Mouse (Mus musculus): ENCODE data around the gene Gm17949. TPM values are rescaled to one million over a fixed set of nuclear protein-coding genes. Genes with fewer than 3 reads are reported as not detected.

Gm17949 gene
- polyA plus RNA-seq, 1 experiment, result 0.08 TPM

GRCm38 (mm10) chr17:57012245-57012795, 1.1 kb downstream of the Gm17949 start:
- H3K27me3 ChIP-seq (ENCODE audit: control insufficient read depth, insufficient read depth, low read length), result no peaks in the 10 kb centered on the region
- H3K27ac ChIP-seq (ENCODE audit: control insufficient read depth, insufficient read depth, low read length), result peak overlapping the region; percentile 37
- TF ChIP-seq CTCF (IDR thresholded peaks at IDR 0.05; ENCODE audit: borderline replicate concordance, control insufficient read depth, extremely low read depth, insufficient read depth, low read length, poor library complexity) (no peak), POLR2A (IDR thresholded peaks at IDR 0.05; ENCODE audit: control insufficient read depth, extremely low read depth, insufficient read depth, low read length, poor library complexity) (no peak)
- DNase-seq, result no peak
- peaks cover 8% of the 10 kb centered on the region for H3K4me1 ChIP-seq (replicated peaks; ENCODE audit: control insufficient read depth, insufficient read depth, low read length)
- 91% methylated on average over 13 of the region's 13 CpGs for WGBS
- no peak overlapping the region for H3K4me3 ChIP-seq (ENCODE audit: control insufficient read depth, insufficient read depth, low read length)
- H3K36me3 ChIP-seq (ENCODE audit: control insufficient read depth, insufficient read depth, low read length), result peaks cover 6% of the 10 kb centered on the region

DNA sequence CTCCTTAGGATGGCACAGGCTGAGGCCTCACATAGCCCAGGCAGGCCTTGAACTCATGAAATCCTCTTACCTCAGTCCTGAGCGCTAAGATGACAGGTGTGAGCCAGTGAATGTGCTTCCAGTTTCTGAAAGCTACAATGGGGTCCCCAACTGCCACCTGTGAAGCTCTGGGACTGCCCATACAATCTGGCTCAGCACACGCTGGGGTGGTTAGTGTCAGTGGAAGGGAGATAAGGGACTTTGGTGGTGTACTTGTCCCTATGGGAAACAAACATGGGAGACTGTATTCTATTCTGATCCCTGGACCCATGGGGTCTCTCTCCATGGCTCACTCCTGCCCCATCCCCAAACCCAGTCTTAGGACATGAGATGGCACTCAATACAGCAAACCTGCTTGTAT, 8.4 kb downstream of the Gm17949 start:
- Histone ChIP-seq H3K4me3 (ENCODE audit: control insufficient read depth, insufficient read depth, low read length) (no peak overlapping the region), H3K27me3 (ENCODE audit: control insufficient read depth, insufficient read depth, low read length) (no peaks in the 10 kb centered on the region), H3K36me3 (ENCODE audit: control insufficient read depth, insufficient read depth, low read length) (peaks cover 37% of the 10 kb centered on the region), H3K27ac (ENCODE audit: control insufficient read depth, insufficient read depth, low read length) (no peak overlapping the region), H3K4me1 (replicated peaks; ENCODE audit: control insufficient read depth, insufficient read depth, low read length) (no peaks in the 10 kb centered on the region)
- WGBS, result 98% methylated on average over 2 of the region's 2 CpGs
- no peak for DNase-seq
- TF ChIP-seq CTCF (IDR thresholded peaks at IDR 0.05; ENCODE audit: borderline replicate concordance, control insufficient read depth, extremely low read depth, insufficient read depth, low read length, poor library complexity) (no peak), POLR2A (IDR thresholded peaks at IDR 0.05; ENCODE audit: control insufficient read depth, extremely low read depth, insufficient read depth, low read length, poor library complexity) (no peak)

- H3K4me1 ChIP-seq (replicated peaks; ENCODE audit: control insufficient read depth, insufficient read depth, low read length), result no peaks in the 10 kb centered on the region
- no peak for TF ChIP-seq POLR2A (IDR thresholded peaks at IDR 0.05; ENCODE audit: control insufficient read depth, extremely low read depth, insufficient read depth, low read length, poor library complexity)
- TF ChIP-seq CTCF (IDR thresholded peaks at IDR 0.05; ENCODE audit: borderline replicate concordance, control insufficient read depth, extremely low read depth, insufficient read depth, low read length, poor library complexity), result no peak
- peaks cover 49% of the 10 kb centered on the region for H3K36me3 ChIP-seq (ENCODE audit: control insufficient read depth, insufficient read depth, low read length)
- 95% methylated on average over 5 of the region's 5 CpGs for WGBS
- no peaks in the 10 kb centered on the region for H3K27me3 ChIP-seq (ENCODE audit: control insufficient read depth, insufficient read depth, low read length)
- H3K27ac ChIP-seq (ENCODE audit: control insufficient read depth, insufficient read depth, low read length), result no peak overlapping the region
- DNase-seq, result no peak
- no peak overlapping the region for H3K4me3 ChIP-seq (ENCODE audit: control insufficient read depth, insufficient read depth, low read length)
These were observed 9.7 kb downstream of the Gm17949 start for GRCm38 (mm10) chr17:57020960-57021359.

GRCm38 (mm10) chr17:57027471-57027870, 16.2 kb downstream of the Gm17949 start:
- Histone ChIP-seq H3K4me1 (replicated peaks; ENCODE audit: control insufficient read depth, insufficient read depth, low read length) (peaks cover 16% of the 10 kb centered on the region), H3K27ac (ENCODE audit: control insufficient read depth, insufficient read depth, low read length) (no peak overlapping the region), H3K27me3 (ENCODE audit: control insufficient read depth, insufficient read depth, low read length) (no peaks in the 10 kb centered on the region), H3K4me3 (ENCODE audit: control insufficient read depth, insufficient read depth, low read length) (no peak overlapping the region), H3K36me3 (ENCODE audit: control insufficient read depth, insufficient read depth, low read length) (peaks cover 44% of the 10 kb centered on the region)
- TF ChIP-seq POLR2A (IDR thresholded peaks at IDR 0.05; ENCODE audit: control insufficient read depth, extremely low read depth, insufficient read depth, low read length, poor library complexity) (no peak), CTCF (IDR thresholded peaks at IDR 0.05; ENCODE audit: borderline replicate concordance, control insufficient read depth, extremely low read depth, insufficient read depth, low read length, poor library complexity) (no peak)
- DNase-seq, result no peak
- WGBS, result 91% methylated on average over 4 of the region's 4 CpGs

DNA sequence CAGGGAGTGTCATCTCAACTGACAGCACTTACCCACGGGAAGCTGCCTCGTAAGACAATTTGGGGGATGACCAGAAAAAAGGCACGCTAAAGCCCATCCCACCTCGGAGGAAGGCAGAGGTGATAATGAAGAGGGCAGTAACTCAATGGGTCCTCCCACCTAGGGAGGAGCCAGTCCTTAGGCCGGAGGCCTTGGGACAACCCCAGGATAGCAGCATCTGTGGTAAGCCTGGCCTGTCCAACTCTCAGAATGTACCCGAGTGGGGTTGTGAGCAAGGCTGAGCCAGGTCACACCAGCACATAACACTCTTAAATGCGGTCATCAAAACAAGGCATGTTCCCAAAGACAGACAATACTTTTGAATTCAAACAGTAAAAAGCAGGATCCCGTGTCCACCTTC, 18.4 kb downstream of the Gm17949 start:
- H3K36me3 ChIP-seq (ENCODE audit: control insufficient read depth, insufficient read depth, low read length), result peaks cover 22% of the 10 kb centered on the region
- peaks cover 21% of the 10 kb centered on the region for H3K4me1 ChIP-seq (replicated peaks; ENCODE audit: control insufficient read depth, insufficient read depth, low read length)
- no peak for DNase-seq
- WGBS, result 36% methylated on average over 8 of the region's 8 CpGs
- 0 out of 2 replicates have a peak overlapping the region, but pooled peaks have one; percentile 3 for H3K4me3 ChIP-seq (ENCODE audit: control insufficient read depth, insufficient read depth, low read length)
- H3K27ac ChIP-seq (ENCODE audit: control insufficient read depth, insufficient read depth, low read length), result no peak overlapping the region
- H3K27me3 ChIP-seq (ENCODE audit: control insufficient read depth, insufficient read depth, low read length), result no peaks in the 10 kb centered on the region
- TF ChIP-seq CTCF (IDR thresholded peaks at IDR 0.05; ENCODE audit: borderline replicate concordance, control insufficient read depth, extremely low read depth, insufficient read depth, low read length, poor library complexity) (no peak), POLR2A (IDR thresholded peaks at IDR 0.05; ENCODE audit: control insufficient read depth, extremely low read depth, insufficient read depth, low read length, poor library complexity) (no peak)

- peak; percentile 67; the same call in 1 of the 2 replicates for TF ChIP-seq POLR2A (IDR thresholded peaks at IDR 0.05; ENCODE audit: control insufficient read depth, extremely low read depth, insufficient read depth, low read length, poor library complexity)
- TF ChIP-seq CTCF (IDR thresholded peaks at IDR 0.05; ENCODE audit: borderline replicate concordance, control insufficient read depth, extremely low read depth, insufficient read depth, low read length, poor library complexity), result no peak
- WGBS, result 1% methylated on average over 99 of the region's 99 CpGs
- Histone ChIP-seq H3K27me3 (ENCODE audit: control insufficient read depth, insufficient read depth, low read length) (no peaks in the 10 kb centered on the region), H3K36me3 (ENCODE audit: control insufficient read depth, insufficient read depth, low read length) (peaks cover 8% of the 10 kb centered on the region; the same call in 1 of the 2 replicates), H3K4me1 (replicated peaks; ENCODE audit: control insufficient read depth, insufficient read depth, low read length) (peaks cover 21% of the 10 kb centered on the region), H3K27ac (ENCODE audit: control insufficient read depth, insufficient read depth, low read length) (peak within 1 kb of the TSS; percentile 62), H3K4me3 (ENCODE audit: control insufficient read depth, insufficient read depth, low read length) (peak within 1 kb of the TSS; percentile 57)
- DNase-seq, result peak; percentile 70
These were observed 19.8 kb downstream of the Gm17949 start, which contains the start of gene Khsrp for GRCm38 (mm10) chr17:57030931-57031660. Gene Khsrp (minus strand): TSS chr17:57031522.
